Comparison of ENCODE assay signal across 29 mouse cellular contexts in genomic region chr13:9325262-9325661, GRCm38 (mm10). TPM values are rescaled to one million over a fixed set of nuclear protein-coding genes. Genes with fewer than 3 reads are reported as not detected.
DNase-seq lines count a peak whose midpoint lies in the region; ATAC-seq lines count a peak whose summit lies in the region.
"Had no signal": no experiment of that assay in that cellular context is flagged by ENCODE, and none has a peak within 500 bp of the region (broad histone marks: within the 10 kb centered on the region; RNA-seq: fewer than 3 reads in every experiment).

No protein-coding gene starts in this region.

- peak; percentile 12 for DNase-seq in 3134 (ENCODE audit: extremely low read depth, insufficient read length, low spot score)
- peak; percentile 82 for DNase-seq in 3T3-L1 (ENCODE audit: low read depth, low spot score)
- DNase-seq in NIH3T3 (ENCODE audit: low read depth), result peak; percentile 68
- no peak for DNase-seq in urinary bladder, postnatal 25 days (ENCODE audit: low spot score)
- no peak for DNase-seq in thymus, postnatal 14 days
- no peak for DNase-seq in midbrain, embryonic 10.5 days (ENCODE audit: low spot score)
- no peak for DNase-seq in natural killer cell, adult 2 months (ENCODE audit: low spot score in 2 of 2)
- DNase-seq: cerebellum, adult 11 months; cerebellum, adult 9-10 months; cerebellum, postnatal 36 days; gastrocnemius, postnatal 10 days; heart, postnatal 36 days; kidney, adult 18-20 months; kidney, postnatal 4 days; lung, postnatal 36 days; right cerebral cortex, adult 18-20 months; thymus, adult 18-20 months; thymus, postnatal 36 days had no signal

- H3K36me3 ChIP-seq in intestine, embryonic 16.5 days (ENCODE audit: control insufficient read depth, insufficient read depth, low read length), result no peaks in the 10 kb centered on the region
- no peaks in the 10 kb centered on the region for H3K36me3 ChIP-seq in midbrain, embryonic 10.5 days
- H3K36me3 ChIP-seq: forebrain, embryonic 15.5 days; heart, embryonic 15.5 days; hindbrain, embryonic 12.5 days; limb, embryonic 13.5 days; lung, embryonic 15.5 days; midbrain, embryonic 13.5 days; neural tube, embryonic 15.5 days had no signal

- no peak overlapping the region for H3K4me2 ChIP-seq in intestine, embryonic 16.5 days (ENCODE audit: low read depth, low read length)
- H3K4me2 ChIP-seq: forebrain, embryonic 15.5 days; heart, embryonic 15.5 days; hindbrain, embryonic 12.5 days; limb, embryonic 13.5 days; liver, embryonic 11.5 days; lung, embryonic 15.5 days; midbrain, embryonic 13.5 days; neural tube, embryonic 15.5 days had no signal

- no peaks in the 10 kb centered on the region for H3K9me3 ChIP-seq in intestine, embryonic 16.5 days (ENCODE audit: control insufficient read depth, low read length)
- H3K9me3 ChIP-seq in midbrain, embryonic 10.5 days (replicated peaks), result no peaks in the 10 kb centered on the region
- H3K9me3 ChIP-seq: forebrain, embryonic 15.5 days; heart, embryonic 15.5 days; hindbrain, embryonic 12.5 days; limb, embryonic 13.5 days; lung, embryonic 15.5 days; megakaryocyte, embryonic 14.5 days; midbrain, embryonic 13.5 days; neural tube, embryonic 15.5 days had no signal

- H3K4me1 ChIP-seq in intestine, embryonic 16.5 days (ENCODE audit: control insufficient read depth, insufficient read depth, low read length), result 0 out of 2 replicates have a peak, but pooled peaks cover 3% of the 10 kb centered on the region
- H3K4me1 ChIP-seq in midbrain, embryonic 10.5 days, result peaks cover 12% of the 10 kb centered on the region
- H3K4me1 ChIP-seq: forebrain, embryonic 15.5 days had no signal

- 37% methylated on average over 1 of the region's 1 CpGs for WGBS in intestine, embryonic 16.5 days
- 85% methylated on average over 1 of the region's 1 CpGs for WGBS in midbrain, embryonic 10.5 days

- ATAC-seq in intestine, embryonic 16.5 days, result peak; percentile 65; the same call in 1 of the 2 replicates
- ATAC-seq: forebrain, embryonic 15.5 days; midbrain, embryonic 13.5 days had no signal

- no peak overlapping the region for H3K27ac ChIP-seq in intestine, embryonic 16.5 days (ENCODE audit: low read length)
- H3K27ac ChIP-seq in midbrain, embryonic 10.5 days (replicated peaks), result no peak overlapping the region
- H3K27ac ChIP-seq: forebrain, embryonic 15.5 days; heart, embryonic 15.5 days; hindbrain, embryonic 12.5 days; limb, embryonic 13.5 days; lung, embryonic 15.5 days; midbrain, embryonic 13.5 days; neural tube, embryonic 15.5 days; stomach, postnatal 0 days had no signal

- H3K4me3 ChIP-seq in intestine, embryonic 16.5 days (ENCODE audit: low read length), result no peak overlapping the region
- H3K4me3 ChIP-seq in midbrain, embryonic 10.5 days, result no peak overlapping the region
- H3K4me3 ChIP-seq: forebrain, embryonic 15.5 days; heart, embryonic 15.5 days; hindbrain, embryonic 12.5 days; limb, embryonic 13.5 days; lung, embryonic 15.5 days; megakaryocyte, embryonic 14.5 days; midbrain, embryonic 13.5 days; neural tube, embryonic 15.5 days had no signal

- no peaks in the 10 kb centered on the region for H3K27me3 ChIP-seq in intestine, embryonic 16.5 days (replicated peaks; ENCODE audit: control insufficient read depth, insufficient read depth, low read length)
- no peaks in the 10 kb centered on the region for H3K27me3 ChIP-seq in midbrain, embryonic 10.5 days (ENCODE audit: low read depth, poor library complexity, severe bottlenecking)
- H3K27me3 ChIP-seq: forebrain, embryonic 15.5 days; heart, embryonic 15.5 days; hindbrain, embryonic 12.5 days; limb, embryonic 13.5 days; lung, embryonic 15.5 days; megakaryocyte, embryonic 14.5 days; midbrain, embryonic 13.5 days; neural tube, embryonic 15.5 days had no signal

- no peak overlapping the region for H3K9ac ChIP-seq in intestine, embryonic 16.5 days (ENCODE audit: low read depth, low read length)
- H3K9ac ChIP-seq: forebrain, embryonic 15.5 days; heart, embryonic 15.5 days; hindbrain, embryonic 12.5 days; limb, embryonic 13.5 days; lung, embryonic 15.5 days; midbrain, embryonic 13.5 days; neural tube, embryonic 15.5 days had no signal

RNA-seq across cellular contexts. Expression of gene Dip2c, which starts 48.9 kb away (rescaled TPM):
- 2.3 and 3.1 TPM in 2 replicates for polyA plus RNA-seq in intestine, embryonic 16.5 days (2015; fragmentation: Nextera tagmentation; extraction: Ambion mirVana)
- polyA plus RNA-seq in midbrain, embryonic 10.5 days (2016; fragmentation: Nextera tagmentation; extraction: Ambion mirVana), result 4.0 and 5.7 TPM in 2 replicates

Comparison
In these comparisons a context has a peak if more than half of its experiments do, and no peak if none do; other contexts are left out.
1. DNase-seq: peak in 3134 (single experiment), 3T3-L1 (single experiment) and NIH3T3 (single experiment); none in urinary bladder, postnatal 25 days (single experiment), thymus, postnatal 14 days (single experiment), midbrain, embryonic 10.5 days (single experiment) and natural killer cell, adult 2 months (0 of 2).